Mouse (Mus musculus): ENCODE data around the gene Otud1. TPM values are rescaled to one million over a fixed set of nuclear protein-coding genes. Genes with fewer than 3 reads are reported as not detected.

The Otud1 gene
- polyA plus RNA-seq (2015; fragmentation: Nextera tagmentation; extraction: Ambion mirVana): 3.3 and 4.7 TPM in 2 replicates

- no peaks in the 10 kb centered on the region for H3K27me3 ChIP-seq (ENCODE audit: control insufficient read depth, insufficient read depth, low read length)
- peak; percentile 98 for ATAC-seq (ENCODE audit: low FRiP score, low TSS enrichment)
- WGBS: 1% methylated on average over 55 of the region's 62 CpGs
Observed at GRCm38 (mm10) chr2:19657158-19657874, at the start of gene Otud1. Gene Otud1, plus strand, starts transcription at chr2:19657752.

GRCm38 (mm10) chr2:19607852-19608251 lies 49.7 kb upstream of the Otud1 start:
- Histone ChIP-seq H3K4me1 (replicated peaks; ENCODE audit: control insufficient read depth, insufficient read depth) (no peaks in the 10 kb centered on the region), H3K27me3 (ENCODE audit: control insufficient read depth, insufficient read depth, low read length) (no peaks in the 10 kb centered on the region), H3K36me3 (ENCODE audit: control insufficient read depth, insufficient read depth, low read length) (no peaks in the 10 kb centered on the region), H3K9ac (ENCODE audit: low read length) (no peak overlapping the region), H3K4me2 (replicated peaks; ENCODE audit: low read depth) (no peak overlapping the region), H3K9me3 (ENCODE audit: control insufficient read depth, low read length) (no peaks in the 10 kb centered on the region), H3K27ac (replicated peaks) (no peak overlapping the region), H3K4me3 (ENCODE audit: low read depth, low read length) (no peak overlapping the region)
- TF ChIP-seq EP300 (optimal IDR thresholded peaks at IDR 0.05) (no peak), CTCF (IDR thresholded peaks at IDR 0.05; ENCODE audit: low read depth) (no peak)
- DNase-seq (ENCODE audit: low spot score) (no peak), ATAC-seq (ENCODE audit: low FRiP score, low TSS enrichment) (no peak)
- 71% methylated on average over 1 of the region's 1 CpGs for WGBS

More at GRCm38 (mm10) chr2:19657158-19657874, at the start of gene Otud1:
- Histone ChIP-seq H3K9ac (ENCODE audit: low read length) (peak within 1 kb of the TSS; percentile 89), H3K36me3 (ENCODE audit: control insufficient read depth, insufficient read depth, low read length) (no peaks in the 10 kb centered on the region), H3K4me3 (ENCODE audit: low read depth, low read length) (peak within 1 kb of the TSS; percentile 79), H3K4me2 (replicated peaks; ENCODE audit: low read depth) (peak within 1 kb of the TSS; percentile 79), H3K9me3 (ENCODE audit: control insufficient read depth, low read length) (no peaks in the 10 kb centered on the region), H3K4me1 (replicated peaks; ENCODE audit: control insufficient read depth, insufficient read depth) (no peaks in the 10 kb centered on the region), H3K27ac (replicated peaks) (peak within 1 kb of the TSS; percentile 94)
- peak; percentile 98 for DNase-seq (ENCODE audit: low spot score)
- TF ChIP-seq CTCF (IDR thresholded peaks at IDR 0.05; ENCODE audit: low read depth) (peak; percentile 54), EP300 (optimal IDR thresholded peaks at IDR 0.05) (no peak)

- no peak for ATAC-seq (ENCODE audit: low FRiP score, low TSS enrichment)
- no peak overlapping the region for H3K4me2 ChIP-seq (replicated peaks; ENCODE audit: low read depth)
- no peaks in the 10 kb centered on the region for H3K9me3 ChIP-seq (ENCODE audit: control insufficient read depth, low read length)
- H3K36me3 ChIP-seq (ENCODE audit: control insufficient read depth, insufficient read depth, low read length): no peaks in the 10 kb centered on the region
- no peak overlapping the region for H3K27ac ChIP-seq (replicated peaks)
- no peak overlapping the region for H3K4me3 ChIP-seq (ENCODE audit: low read depth, low read length)
- H3K27me3 ChIP-seq (ENCODE audit: control insufficient read depth, insufficient read depth, low read length): no peaks in the 10 kb centered on the region
- no peaks in the 10 kb centered on the region for H3K4me1 ChIP-seq (replicated peaks; ENCODE audit: control insufficient read depth, insufficient read depth)
- no peak for DNase-seq (ENCODE audit: low spot score)
- no peak for TF ChIP-seq CTCF (IDR thresholded peaks at IDR 0.05; ENCODE audit: low read depth)
- TF ChIP-seq EP300 (optimal IDR thresholded peaks at IDR 0.05): no peak
- no peak overlapping the region for H3K9ac ChIP-seq (ENCODE audit: low read length)
- 77% methylated on average over 3 of the region's 3 CpGs for WGBS
Observed at GRCm38 (mm10) chr2:19608410-19609073, 49.0 kb upstream of the Otud1 start.

GRCm38 (mm10) chr2:19622041-19622440 lies 35.5 kb upstream of the Otud1 start:
- H3K4me2 ChIP-seq (replicated peaks; ENCODE audit: low read depth): no peak overlapping the region
- no peaks in the 10 kb centered on the region for H3K36me3 ChIP-seq (ENCODE audit: control insufficient read depth, insufficient read depth, low read length)
- no peak for ATAC-seq (ENCODE audit: low FRiP score, low TSS enrichment)
- H3K9ac ChIP-seq (ENCODE audit: low read length): no peak overlapping the region
- no peaks in the 10 kb centered on the region for H3K27me3 ChIP-seq (ENCODE audit: control insufficient read depth, insufficient read depth, low read length)
- WGBS: 85% methylated on average over 1 of the region's 1 CpGs
- H3K27ac ChIP-seq (replicated peaks): no peak overlapping the region
- H3K4me3 ChIP-seq (ENCODE audit: low read depth, low read length): no peak overlapping the region
- no peak for DNase-seq (ENCODE audit: low spot score)
- no peaks in the 10 kb centered on the region for H3K9me3 ChIP-seq (ENCODE audit: control insufficient read depth, low read length)
- H3K4me1 ChIP-seq (replicated peaks; ENCODE audit: control insufficient read depth, insufficient read depth): no peaks in the 10 kb centered on the region
- no peak for TF ChIP-seq EP300 (optimal IDR thresholded peaks at IDR 0.05)
- no peak for TF ChIP-seq CTCF (IDR thresholded peaks at IDR 0.05; ENCODE audit: low read depth)

- ATAC-seq (ENCODE audit: low FRiP score, low TSS enrichment): no peak
- H3K27ac ChIP-seq (replicated peaks): no peak overlapping the region
- no peak for DNase-seq (ENCODE audit: low spot score)
- no peak for TF ChIP-seq EP300 (optimal IDR thresholded peaks at IDR 0.05)
- TF ChIP-seq CTCF (IDR thresholded peaks at IDR 0.05; ENCODE audit: low read depth): no peak
- H3K4me3 ChIP-seq (ENCODE audit: low read depth, low read length): no peak overlapping the region
- H3K9ac ChIP-seq (ENCODE audit: low read length): no peak overlapping the region
- 59% methylated on average over 6 of the region's 6 CpGs for WGBS
- H3K36me3 ChIP-seq (ENCODE audit: control insufficient read depth, insufficient read depth, low read length): no peaks in the 10 kb centered on the region
- H3K4me2 ChIP-seq (replicated peaks; ENCODE audit: low read depth): no peak overlapping the region
- no peaks in the 10 kb centered on the region for H3K4me1 ChIP-seq (replicated peaks; ENCODE audit: control insufficient read depth, insufficient read depth)
- no peaks in the 10 kb centered on the region for H3K27me3 ChIP-seq (ENCODE audit: control insufficient read depth, insufficient read depth, low read length)
- no peaks in the 10 kb centered on the region for H3K9me3 ChIP-seq (ENCODE audit: control insufficient read depth, low read length)
Observed at GRCm38 (mm10) chr2:19627044-19627443, 30.5 kb upstream of the Otud1 start.
